ENCODE assay signal across 11 mouse cellular contexts in the genomic region with DNA sequence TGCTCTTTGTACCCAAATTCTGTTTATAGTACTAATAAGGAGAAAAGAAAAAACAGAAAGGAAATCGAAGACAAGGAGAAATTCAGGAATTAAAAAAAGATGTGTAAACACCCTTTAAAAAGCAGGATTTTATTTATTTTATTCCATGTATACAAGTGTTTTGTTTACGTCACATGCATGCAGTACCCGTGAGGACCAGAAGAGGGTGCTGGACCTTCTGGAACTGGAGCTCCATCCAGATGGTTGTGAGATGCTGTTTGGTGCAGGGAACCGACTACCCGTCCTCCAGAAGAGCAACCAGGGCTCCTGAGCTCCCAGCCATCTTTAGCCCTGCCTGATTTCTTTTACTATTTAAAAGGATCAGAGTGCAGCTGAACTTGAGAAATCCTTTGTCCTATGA. TPM values are rescaled to one million over a fixed set of nuclear protein-coding genes. Genes with fewer than 3 reads are reported as not detected.
A peak's percentile ranks its signal among the peaks of the same experiment; 100 is the strongest.
DNase-seq lines count a peak whose midpoint lies in the region; ATAC-seq and TF ChIP-seq lines count a peak whose summit lies in the region.
"Had no signal": no experiment of that assay in that cellular context is flagged by ENCODE, and none has a peak within 500 bp of the region (broad histone marks: within the 10 kb centered on the region; RNA-seq: fewer than 3 reads in every experiment).

No protein-coding gene starts in this region.

- H3K36me3 ChIP-seq in liver, adult 2 months (ENCODE audit: control insufficient read depth, insufficient read depth, low read length), result no peaks in the 10 kb centered on the region
- no peaks in the 10 kb centered on the region for H3K36me3 ChIP-seq in liver, embryonic 12.5 days
- H3K36me3 ChIP-seq in stomach, postnatal 0 days (ENCODE audit: control insufficient read depth, insufficient read depth, low read length), result no peaks in the 10 kb centered on the region

- 80% methylated on average over 5 of the region's 5 CpGs for WGBS in liver, adult 2 months
- WGBS in liver, embryonic 12.5 days (ENCODE audit: insufficient replicate concordance), result 51% methylated on average over 5 of the region's 5 CpGs
- WGBS in stomach, postnatal 0 days, result 76% methylated on average over 5 of the region's 5 CpGs

- no peak overlapping the region for H3K4me2 ChIP-seq in liver, embryonic 12.5 days
- H3K4me2 ChIP-seq in stomach, postnatal 0 days (replicated peaks; ENCODE audit: low read depth), result no peak overlapping the region

- no peaks in the 10 kb centered on the region for H3K4me1 ChIP-seq in liver, adult 2 months (ENCODE audit: control insufficient read depth, insufficient read depth, low read length)
- no peaks in the 10 kb centered on the region for H3K4me1 ChIP-seq in liver, embryonic 12.5 days
- no peaks in the 10 kb centered on the region for H3K4me1 ChIP-seq in stomach, postnatal 0 days (replicated peaks; ENCODE audit: control insufficient read depth, insufficient read depth)

- TF ChIP-seq POLR2A in liver, adult 2 months (IDR thresholded peaks at IDR 0.05; ENCODE audit: extremely low read depth, insufficient read depth, low read length), result no peak
- TF ChIP-seq POLR2A in brain, embryonic 14.5 days (IDR thresholded peaks at IDR 0.05; ENCODE audit: borderline replicate concordance, extremely low read depth, insufficient read depth, insufficient read length, poor library complexity, severe bottlenecking), result no peak

- H3K27me3 ChIP-seq in liver, adult 2 months (ENCODE audit: control insufficient read depth, insufficient read depth, low read length), result no peaks in the 10 kb centered on the region
- no peaks in the 10 kb centered on the region for H3K27me3 ChIP-seq in liver, embryonic 12.5 days (replicated peaks)
- no peaks in the 10 kb centered on the region for H3K27me3 ChIP-seq in stomach, postnatal 0 days (ENCODE audit: control insufficient read depth, insufficient read depth, low read length)

- TF ChIP-seq EP300 in stomach, postnatal 0 days (optimal IDR thresholded peaks at IDR 0.05), result no peak

- no peaks in the 10 kb centered on the region for H3K79me2 ChIP-seq in liver, adult 2 months (ENCODE audit: control insufficient read depth, insufficient read depth, low read length)

- TF ChIP-seq CTCF in liver, adult 2 months (IDR thresholded peaks at IDR 0.05; ENCODE audit: low read depth, low read length), result peak; percentile 58
- TF ChIP-seq CTCF in brain, embryonic 14.5 days (IDR thresholded peaks at IDR 0.05; ENCODE audit: borderline replicate concordance, extremely low read depth, insufficient read depth, insufficient read length), result peak; percentile 47; the same call in 1 of the 2 replicates
- peak; percentile 52 for TF ChIP-seq CTCF in stomach, postnatal 0 days (IDR thresholded peaks at IDR 0.05; ENCODE audit: low read depth)

- peak; percentile 8 for DNase-seq in adrenal gland, postnatal 10 days
- DNase-seq in adrenal gland, adult 18-20 months (ENCODE audit: low spot score in 2 of 2), result no peak
- DNase-seq in liver, adult 2 months (ENCODE audit: extremely low read depth, low read depth, low spot score), result peak; percentile 10
- no peak for DNase-seq in brain, embryonic 14.5 days (ENCODE audit: low read depth)
- no peak for DNase-seq in stomach, postnatal 0 days (ENCODE audit: low spot score)
- no peak for DNase-seq in right cerebral cortex, postnatal 4 days

- H3K9me3 ChIP-seq in liver, embryonic 12.5 days (replicated peaks), result no peaks in the 10 kb centered on the region
- no peaks in the 10 kb centered on the region for H3K9me3 ChIP-seq in stomach, postnatal 0 days (ENCODE audit: control insufficient read depth, low read length)

- no peak overlapping the region for H3K9ac ChIP-seq in liver, adult 2 months (ENCODE audit: low read depth, low read length)
- H3K9ac ChIP-seq in liver, embryonic 12.5 days, result no peak overlapping the region
- H3K9ac ChIP-seq in stomach, postnatal 0 days (ENCODE audit: low read length), result no peak overlapping the region

- ATAC-seq in liver, embryonic 12.5 days, result no peak
- no peak for ATAC-seq in stomach, postnatal 0 days (ENCODE audit: low FRiP score, low TSS enrichment)
- no peak for ATAC-seq in monocyte, adult 5-6 weeks (replicated peaks; ENCODE audit: insufficient number of reproducible peaks, low FRiP score, low TSS enrichment, poor library complexity, severe bottlenecking)

- no peak overlapping the region for H3K27ac ChIP-seq in liver, adult 2 months (replicated peaks; ENCODE audit: insufficient read depth, low read depth, low read length)
- H3K27ac ChIP-seq in liver, embryonic 12.5 days, result no peak overlapping the region
- no peak overlapping the region for H3K27ac ChIP-seq in stomach, postnatal 0 days (replicated peaks)
- H3K27ac ChIP-seq: macrophage had no signal

- no peak overlapping the region for H3K4me3 ChIP-seq in liver, adult 2 months (ENCODE audit: insufficient read depth, low read depth, low read length)
- no peak overlapping the region for H3K4me3 ChIP-seq in liver, embryonic 12.5 days
- no peak overlapping the region for H3K4me3 ChIP-seq in stomach, postnatal 0 days (ENCODE audit: low read depth, low read length)

RNA-seq across cellular contexts. Expression of a gene that starts 4.1 kb away (rescaled TPM):
- not detected for total RNA-seq in adrenal gland, postnatal 10 days (2021)
- not detected for total RNA-seq in adrenal gland, adult 18-20 months (2021)
- total RNA-seq in liver, adult 2 months (2014; rRNA removed), result not detected in 2 replicates
- not detected in 2 replicates for polyA plus RNA-seq in liver, adult 2 months (2012; rRNA removed)
- polyA plus RNA-seq in liver, embryonic 12.5 days (2016; fragmentation: Nextera tagmentation; extraction: Ambion mirVana), result not detected in 2 replicates
- 0.08 TPM in 1 of 2 replicates, not detected in the other for polyA plus RNA-seq in brain, embryonic 14.5 days (2012; rRNA removed)
- not detected in 2 replicates for polyA plus RNA-seq in stomach, postnatal 0 days (2015; fragmentation: Nextera tagmentation; extraction: Ambion mirVana)
- total RNA-seq in monocyte, adult 5-6 weeks (2017), result not detected in 3 replicates
- polyA plus RNA-seq: C2C12; heart, postnatal 0 days; macrophage had no signal

RNA-seq across cellular contexts. Expression of a gene that starts 6.9 kb away (rescaled TPM):
- total RNA-seq in adrenal gland, postnatal 10 days (2021), result not detected
- not detected for total RNA-seq in adrenal gland, adult 18-20 months (2021)
- total RNA-seq in liver, adult 2 months (2014; rRNA removed), result not detected in 2 replicates
- not detected in 2 replicates for polyA plus RNA-seq in liver, adult 2 months (2012; rRNA removed)
- not detected in 2 replicates for polyA plus RNA-seq in liver, embryonic 12.5 days (2016; fragmentation: Nextera tagmentation; extraction: Ambion mirVana)
- polyA plus RNA-seq in brain, embryonic 14.5 days (2012; rRNA removed), result not detected in 2 replicates
- polyA plus RNA-seq in stomach, postnatal 0 days (2015; fragmentation: Nextera tagmentation; extraction: Ambion mirVana), result not detected in 2 replicates
- not detected in 3 replicates for total RNA-seq in monocyte, adult 5-6 weeks (2017)
- polyA plus RNA-seq: C2C12; heart, postnatal 0 days; macrophage had no signal

RNA-seq across cellular contexts. Expression of a gene that starts 17.8 kb away (rescaled TPM):
- total RNA-seq in adrenal gland, postnatal 10 days (2021), result not detected
- not detected for total RNA-seq in adrenal gland, adult 18-20 months (2021)
- total RNA-seq in liver, adult 2 months (2014; rRNA removed), result not detected in 2 replicates
- polyA plus RNA-seq in liver, adult 2 months (2012; rRNA removed), result not detected in 2 replicates
- polyA plus RNA-seq in liver, embryonic 12.5 days (2016; fragmentation: Nextera tagmentation; extraction: Ambion mirVana), result not detected in 2 replicates
- not detected in 2 replicates for polyA plus RNA-seq in brain, embryonic 14.5 days (2012; rRNA removed)
- 0.10 TPM in 1 of 2 replicates, not detected in the other for polyA plus RNA-seq in stomach, postnatal 0 days (2015; fragmentation: Nextera tagmentation; extraction: Ambion mirVana)
- total RNA-seq in monocyte, adult 5-6 weeks (2017), result not detected in 3 replicates
- polyA plus RNA-seq: C2C12; heart, postnatal 0 days; macrophage had no signal

RNA-seq across cellular contexts. Expression of a gene that starts 22.3 kb away (rescaled TPM):
- total RNA-seq in adrenal gland, postnatal 10 days (2021), result not detected
- total RNA-seq in adrenal gland, adult 18-20 months (2021), result not detected
- not detected in 2 replicates for total RNA-seq in liver, adult 2 months (2014; rRNA removed)
- not detected in 2 replicates for polyA plus RNA-seq in liver, adult 2 months (2012; rRNA removed)
- not detected in 2 replicates for polyA plus RNA-seq in liver, embryonic 12.5 days (2016; fragmentation: Nextera tagmentation; extraction: Ambion mirVana)
- polyA plus RNA-seq in brain, embryonic 14.5 days (2012; rRNA removed), result not detected in 2 replicates
- not detected in 2 replicates for polyA plus RNA-seq in stomach, postnatal 0 days (2015; fragmentation: Nextera tagmentation; extraction: Ambion mirVana)
- not detected in 3 replicates for total RNA-seq in monocyte, adult 5-6 weeks (2017)
- polyA plus RNA-seq: C2C12; heart, postnatal 0 days; macrophage had no signal

RNA-seq across cellular contexts. Expression of a gene that starts 28.0 kb away (rescaled TPM):
- not detected for total RNA-seq in adrenal gland, postnatal 10 days (2021)
- total RNA-seq in adrenal gland, adult 18-20 months (2021), result not detected
- total RNA-seq in liver, adult 2 months (2014; rRNA removed), result not detected in 2 replicates
- not detected in 2 replicates for polyA plus RNA-seq in liver, adult 2 months (2012; rRNA removed)
- not detected in 2 replicates for polyA plus RNA-seq in liver, embryonic 12.5 days (2016; fragmentation: Nextera tagmentation; extraction: Ambion mirVana)
- 0.18 TPM in 1 of 2 replicates, not detected in the other for polyA plus RNA-seq in brain, embryonic 14.5 days (2012; rRNA removed)
- polyA plus RNA-seq in stomach, postnatal 0 days (2015; fragmentation: Nextera tagmentation; extraction: Ambion mirVana), result not detected in 2 replicates
- not detected in 3 replicates for total RNA-seq in monocyte, adult 5-6 weeks (2017)
- polyA plus RNA-seq: C2C12; heart, postnatal 0 days; macrophage had no signal

Comparison
In these comparisons a context has a peak if more than half of its experiments do, and no peak if none do; other contexts are left out.
1. DNase-seq: peak in adrenal gland, postnatal 10 days (single experiment) and liver, adult 2 months (single experiment); none in adrenal gland, adult 18-20 months (0 of 2), brain, embryonic 14.5 days (single experiment), stomach, postnatal 0 days (single experiment) and right cerebral cortex, postnatal 4 days (single experiment).
2. Peak in every context shown above with its lines, with median percentiles within 50 percentile points of each other: CTCF ChIP-seq.